Mouse (Mus musculus): ENCODE results near the gene Myo9a.

Gene Myo9a

DNA sequence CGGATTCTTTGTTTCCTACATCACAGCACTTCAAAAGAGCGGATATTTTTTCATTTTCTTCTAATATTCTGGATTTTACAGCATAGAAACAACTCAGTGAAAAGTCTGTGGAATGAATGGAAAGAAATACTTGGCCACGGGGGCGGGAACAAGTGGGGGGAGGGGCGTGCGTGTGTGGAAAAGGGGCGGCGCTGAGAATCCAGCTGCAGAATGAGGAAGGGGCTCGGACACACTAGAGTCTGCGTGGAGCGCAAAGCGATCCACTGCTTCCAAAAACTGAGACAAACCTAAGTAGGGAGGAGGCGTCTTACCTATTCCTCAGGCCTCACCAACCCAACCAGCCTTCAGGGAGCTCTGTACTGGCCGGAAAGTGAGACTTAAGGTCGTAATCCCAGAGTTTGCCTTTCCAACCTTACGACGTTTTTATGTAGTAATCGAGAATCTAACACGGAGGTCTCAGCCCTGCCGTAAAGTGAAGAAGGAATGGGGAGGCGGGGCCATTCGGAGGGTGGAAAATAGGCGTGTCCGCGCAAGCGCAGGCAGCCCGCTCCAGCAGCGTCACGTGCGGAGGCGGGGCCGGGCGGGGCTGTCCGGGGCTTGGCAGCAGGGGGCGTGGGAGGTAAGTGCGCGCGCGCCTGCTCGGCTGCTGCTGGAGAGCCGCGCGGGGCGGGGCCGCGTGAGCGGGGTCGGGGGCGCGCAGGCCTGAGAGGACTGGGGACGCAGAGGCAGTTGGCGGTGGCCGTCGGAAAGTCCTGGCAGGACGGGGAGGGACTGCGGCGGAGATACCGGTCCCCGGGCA is at the start of gene Myo9a, which contains the start of gene Senp8:
Gene Myo9a (plus strand): TSS at position 630 of the 799 bp plus-strand sequence.
Gene Senp8 (minus strand): TSS at position 444 of the 799 bp plus-strand sequence.
- peak; percentile 100 for DNase-seq

DNA sequence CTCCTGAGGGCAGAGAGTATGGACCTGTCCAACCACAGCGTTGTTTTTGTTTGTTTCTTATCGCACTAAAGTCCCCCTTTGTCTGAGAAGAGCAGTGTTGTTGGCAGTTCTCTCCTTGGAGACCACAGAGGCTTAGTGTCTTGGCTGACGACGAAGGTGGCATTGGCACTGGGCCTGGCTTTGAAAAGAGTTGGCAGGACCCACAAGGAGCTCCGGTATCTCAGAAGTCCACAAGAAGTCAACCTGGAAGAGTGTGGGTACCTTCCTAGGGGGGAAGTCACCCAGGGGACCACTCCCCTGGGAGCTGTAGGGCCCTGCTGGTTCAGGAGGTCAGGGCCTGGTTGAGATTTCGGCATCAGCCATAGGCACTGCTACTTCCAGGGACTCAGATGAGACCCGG is 49.6 kb upstream of the Myo9a start:
- DNase-seq, result peak; percentile 29 to 43

DNA sequence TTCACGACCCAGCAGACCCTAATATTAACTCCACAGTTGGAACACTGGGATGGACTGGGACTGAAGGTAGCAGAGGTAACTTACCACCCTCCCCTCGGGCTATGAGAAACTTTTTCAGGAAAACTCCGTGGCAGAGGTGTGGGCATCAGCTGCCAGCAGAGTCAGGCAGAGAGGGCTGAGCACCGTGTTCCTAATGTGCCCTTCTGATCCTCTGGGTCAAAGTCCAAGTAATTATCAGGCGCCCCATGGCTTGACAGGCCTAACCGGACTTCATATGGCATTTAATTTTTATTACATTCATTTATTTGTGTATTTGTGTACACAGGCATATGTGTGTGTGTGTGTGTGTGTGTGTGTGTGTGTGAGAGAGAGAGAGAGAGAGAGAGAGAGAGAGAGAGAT is 47.6 kb upstream of the Myo9a start:
- no peak for DNase-seq

- no peak for DNase-seq
Measured at GRCm38 (mm10) chr9:59706850-59707825, 43.6 kb upstream of the Myo9a start.

DNA sequence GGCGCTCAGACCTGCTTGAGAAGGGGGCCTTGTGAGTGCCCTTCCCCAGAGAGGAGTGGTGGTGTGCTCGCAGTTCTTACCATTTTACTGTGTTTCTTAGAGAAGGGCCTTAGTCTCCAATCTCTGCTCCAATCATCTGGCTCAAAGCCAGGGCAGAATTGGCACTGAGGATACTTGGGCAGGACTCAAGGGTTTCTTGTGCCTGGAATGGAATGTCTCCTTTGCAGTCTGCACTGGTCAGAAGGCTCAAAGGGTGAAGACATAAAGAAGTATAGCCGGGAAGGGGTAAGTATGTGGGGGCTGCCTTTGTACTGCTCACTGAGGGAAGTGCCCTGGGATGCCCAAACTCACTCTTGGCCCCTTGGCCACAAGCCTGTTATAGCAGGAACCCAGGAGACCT is 41.5 kb upstream of the Myo9a start:
- DNase-seq, result peak; percentile 48 to 68

- DNase-seq, result no peak
Measured at GRCm38 (mm10) chr9:59716275-59716898, 34.3 kb upstream of the Myo9a start.

- DNase-seq, result no peak
Measured at GRCm38 (mm10) chr9:59718237-59718636, 32.5 kb upstream of the Myo9a start.

DNA sequence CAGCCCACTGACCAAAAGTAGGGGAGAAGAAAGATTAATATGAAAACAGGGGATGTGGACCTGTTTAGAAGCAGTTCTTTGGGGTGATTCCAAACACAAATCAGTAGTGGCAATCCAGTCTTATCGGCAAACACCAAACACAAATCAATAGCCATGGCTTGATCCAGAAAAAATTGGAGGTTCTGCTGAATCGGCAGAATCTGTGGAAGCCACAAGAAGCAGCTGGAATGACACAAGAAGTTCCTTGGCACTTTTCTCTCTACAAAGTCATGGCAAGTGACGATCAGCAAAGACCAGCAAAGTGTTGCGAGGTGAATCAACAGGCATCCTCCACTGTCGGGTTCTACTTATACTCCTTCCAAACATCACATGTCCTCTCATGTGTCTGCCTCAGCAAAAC is 29.6 kb upstream of the Myo9a start:
- DNase-seq, result no peak

DNA sequence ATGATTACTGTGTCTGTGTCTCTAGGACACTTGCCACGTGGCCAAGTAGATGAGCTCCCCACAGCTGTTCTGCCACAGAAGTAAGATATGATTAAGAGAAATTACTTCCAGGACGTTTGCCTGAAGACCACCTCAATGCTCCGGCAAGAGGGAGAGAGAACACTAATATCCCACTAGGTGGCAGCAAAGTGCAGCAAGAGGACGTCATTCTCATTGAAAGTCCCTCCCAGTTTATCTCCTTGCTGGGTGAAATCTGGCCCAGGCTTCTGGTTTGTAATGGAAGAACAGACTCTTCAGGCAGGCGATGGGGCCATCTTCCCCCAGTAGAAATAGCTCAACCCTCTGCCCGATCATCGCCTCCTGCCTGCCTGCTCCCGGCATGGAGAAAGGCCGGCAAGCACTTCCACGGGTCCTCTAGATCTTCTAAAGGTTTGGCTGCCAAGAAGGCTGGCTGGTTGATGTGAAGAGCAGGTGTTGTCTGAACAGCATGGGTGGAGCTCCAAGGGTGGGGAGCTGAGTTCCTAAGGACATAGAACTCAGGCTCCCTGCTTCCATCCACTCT is 27.5 kb upstream of the Myo9a start:
- peak; percentile 85 to 86 for DNase-seq

DNA sequence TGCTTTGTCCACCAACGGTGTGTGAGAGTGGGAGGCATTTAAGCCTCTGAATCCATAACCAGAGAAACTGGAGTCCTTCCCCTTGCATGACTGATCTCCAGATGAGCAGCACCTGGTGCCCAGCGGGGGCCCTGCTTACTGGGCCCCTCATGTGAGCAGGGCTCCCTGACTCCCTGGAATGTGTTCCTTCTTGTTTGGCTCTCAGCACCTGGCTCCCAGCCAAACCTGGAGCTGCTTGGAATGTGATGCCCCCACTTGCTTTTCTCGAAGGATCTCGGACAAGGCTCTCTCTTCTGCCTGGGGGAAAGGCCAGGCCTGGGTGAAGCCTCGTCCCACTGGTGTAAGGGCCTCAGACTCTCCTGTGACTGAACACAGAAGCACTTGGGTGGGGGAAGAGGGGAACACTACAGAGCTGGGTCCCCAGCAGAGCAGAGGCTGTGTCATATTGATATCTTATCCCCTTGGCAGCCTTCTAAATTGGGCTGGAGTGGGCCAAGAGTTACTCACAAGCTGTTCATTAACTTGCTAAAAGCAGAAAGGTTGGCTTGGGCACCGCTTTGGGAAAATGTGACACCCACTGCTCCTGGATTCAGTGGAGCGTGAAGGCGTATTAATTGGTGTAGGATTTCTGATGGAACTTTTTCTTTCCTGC is 26.8 kb upstream of the Myo9a start:
- peak; percentile 61 to 70 for DNase-seq

DNA sequence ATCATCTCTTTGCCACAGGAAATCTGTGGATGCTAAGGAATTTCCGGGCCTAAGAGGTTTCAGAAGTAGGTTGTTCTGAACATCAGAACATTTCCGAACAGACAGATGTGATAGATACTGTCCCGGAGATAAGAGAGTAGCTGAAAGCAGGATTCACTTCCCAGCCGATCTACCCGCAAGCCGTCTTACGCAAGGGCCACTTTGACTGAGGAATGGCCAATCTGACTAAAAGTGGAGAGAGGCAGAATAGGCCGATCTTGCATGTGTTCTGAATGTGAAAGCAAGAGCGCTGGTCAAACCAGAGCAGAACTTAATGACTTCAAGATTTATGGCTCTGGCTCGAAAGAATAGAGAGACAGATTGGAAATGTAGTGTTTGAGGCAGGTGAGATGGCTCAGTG is 25.2 kb upstream of the Myo9a start:
- no peak for DNase-seq

GRCm38 (mm10) chr9:59727569-59728286 is 23.0 kb upstream of the Myo9a start:
- DNase-seq, result no peak

- no peak for DNase-seq
Measured at GRCm38 (mm10) chr9:59731136-59731535, 19.6 kb upstream of the Myo9a start.

GRCm38 (mm10) chr9:59733075-59733474 is 17.6 kb upstream of the Myo9a start:
- no peak for DNase-seq

GRCm38 (mm10) chr9:59735394-59735793 is 15.3 kb upstream of the Myo9a start:
- DNase-seq, result no peak

DNA sequence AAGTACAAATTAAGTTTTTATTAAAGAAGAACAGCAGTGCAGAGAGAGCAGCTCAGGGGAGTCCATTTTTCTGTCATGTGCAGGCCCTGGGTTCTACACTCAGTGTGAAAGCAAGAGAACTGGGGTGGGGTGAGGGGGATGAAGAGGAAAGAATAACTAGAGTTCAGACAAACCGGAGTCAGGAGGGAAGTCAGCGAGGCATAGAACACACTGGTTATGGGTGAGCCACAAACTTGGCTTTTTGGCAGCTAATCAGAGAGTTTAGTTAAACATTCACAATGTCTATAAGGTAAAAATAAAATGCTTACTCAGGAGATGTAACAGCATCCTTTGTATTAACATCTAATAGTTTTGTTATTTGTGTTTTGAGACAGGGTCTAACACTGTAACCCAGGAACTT is 10.1 kb upstream of the Myo9a start:
- DNase-seq, result no peak

- DNase-seq, result no peak
Measured at GRCm38 (mm10) chr9:59743903-59744302, 6.8 kb upstream of the Myo9a start.

GRCm38 (mm10) chr9:59748387-59748786 is 2.3 kb upstream of the Myo9a start:
- DNase-seq, result no peak

- DNase-seq, result no peak
Measured at GRCm38 (mm10) chr9:59748969-59749368, 1.7 kb upstream of the Myo9a start.

- DNase-seq, result peak; percentile 15 to 16
Measured at GRCm38 (mm10) chr9:59749581-59750265, 973 bp upstream of the Myo9a start.

GRCm38 (mm10) chr9:59751066-59751581 is 428 bp downstream of the Myo9a start:
- DNase-seq, result peak in 1 of 2 experiments; percentile 67
